Mouse (Mus musculus) heart, postnatal 0 days (tissue): Measurements from ENCODE around the gene Pcbp3.

Experiments
- CTCF ChIP-seq: IDR thresholded peaks from 2 replicates; pipeline ENCODE4 v1.5.1; 2016; ENCODE audit warnings: antibody characterized with exemption, control low read depth, low read depth
- EP300 ChIP-seq: IDR thresholded peaks from 2 replicates; pipeline ENCODE4 v1.6.1; 2016; ENCODE audit warnings: antibody characterized with exemption, low read depth

GRCm38 (mm10) chr10:76865936-76866335 lies 95.8 kb downstream of the Pcbp3 start:
- TF ChIP-seq CTCF (no peak), EP300 (no peak)
